Mouse (Mus musculus): ENCODE data around the gene Pik3r5.

GRCm38 (mm10) chr11:68404185-68404584 lies 27.7 kb upstream of the Pik3r5 start:
- TF ChIP-seq CTCF (IDR thresholded peaks at IDR 0.05; ENCODE audit: extremely low read depth, insufficient read depth, insufficient read length, insufficient replicate concordance) = peak; percentile 39; the same call in 1 of the 2 replicates
- no peak for TF ChIP-seq POLR2A (IDR thresholded peaks at IDR 0.05; ENCODE audit: low read depth, low read length)
